Mouse (Mus musculus) heart, adult 2 months (tissue): Measurements from ENCODE around the gene Elmsan1.

ENCODE experiments used
- CTCF ChIP-seq: fragments of 200-600 bp; IDR thresholded peaks from 2 replicates; pipeline ENCODE4 v1.8.1; 2022; ENCODE audit warnings: antibody characterized with exemption, mild to moderate bottlenecking, moderate library complexity
- EP300 ChIP-seq: fragments of 200-500 bp; IDR thresholded peaks from 2 replicates; pipeline ENCODE4 v1.6.1; 2011; ENCODE audit warnings: low read depth, low read length, control low read depth; ENCODE audit not compliant: insufficient read depth
- POLR2A ChIP-seq: fragments of 200-500 bp; IDR thresholded peaks from 2 replicates; pipeline ENCODE4 v1.6.1; 2011; ENCODE audit warnings: mild to moderate bottlenecking, low read depth, low read length, control low read depth; ENCODE audit not compliant: insufficient read depth

DNA sequence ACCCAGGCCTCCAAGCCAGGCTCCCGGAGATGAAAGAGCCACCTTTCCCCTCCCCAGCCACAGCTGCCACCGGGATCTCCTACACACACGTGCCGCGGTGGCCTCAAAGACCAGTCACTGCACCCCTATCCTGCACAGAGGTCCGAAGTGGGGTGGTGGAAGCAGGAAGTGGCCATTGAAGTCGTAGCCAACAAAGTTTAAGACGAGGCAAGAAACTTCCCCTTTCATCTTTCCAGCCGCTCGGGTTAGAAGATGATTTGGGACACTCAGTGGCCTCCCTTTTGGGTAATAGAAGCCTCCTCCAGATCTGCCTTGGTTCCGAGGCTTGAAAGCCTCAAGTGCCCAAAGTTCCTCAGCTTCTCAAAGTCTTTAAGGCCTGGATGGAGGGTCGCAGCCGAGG is 26.4 kb downstream of the Elmsan1 start:
- TF ChIP-seq POLR2A (no peak), CTCF (no peak), EP300 (no peak)
